Mouse (Mus musculus): ENCODE measurements around the gene Amdhd2. TPM values are rescaled to one million over a fixed set of nuclear protein-coding genes. Genes with fewer than 3 reads are reported as not detected.

The Amdhd2 gene
- polyA plus RNA-seq, 1 experiment from 2014 or later: 29.5 TPM

GRCm38 (mm10) chr17:24156394-24156793, 7.2 kb downstream of the Amdhd2 start:
- no peak for ATAC-seq (replicated peaks; ENCODE audit: low FRiP score)

GRCm38 (mm10) chr17:24155742-24156141, 7.8 kb downstream of the Amdhd2 start:
- Histone ChIP-seq H3K27ac (ENCODE audit: low read depth, low read length) (no peak overlapping the region), H3K4me1 (replicated peaks; ENCODE audit: control insufficient read depth, insufficient read depth, low read length) (no peaks in the 10 kb centered on the region; the same call in none of the 2 replicates), H3K36me3 (ENCODE audit: control insufficient read depth, insufficient read depth, low read length) (no peaks in the 10 kb centered on the region), H3K9ac (ENCODE audit: low read length) (no peak overlapping the region), H3K27me3 (ENCODE audit: control insufficient read depth, insufficient read depth, low read length) (no peaks in the 10 kb centered on the region), H3K4me2 (ENCODE audit: low read depth, low read length, severe bottlenecking) (no peak overlapping the region), H3K9me3 (ENCODE audit: control insufficient read depth, low read length) (no peaks in the 10 kb centered on the region), H3K4me3 (ENCODE audit: low read depth, low read length) (no peak overlapping the region)
- DNase-seq (ENCODE audit: low spot score): no peak
- 91% methylated on average over 9 of the region's 9 CpGs for WGBS
- no peak for ATAC-seq (replicated peaks; ENCODE audit: low FRiP score)

More at GRCm38 (mm10) chr17:24156394-24156793, 7.2 kb downstream of the Amdhd2 start:
- H3K27ac ChIP-seq (ENCODE audit: low read depth, low read length): no peak overlapping the region
- no peak overlapping the region for H3K4me2 ChIP-seq (ENCODE audit: low read depth, low read length, severe bottlenecking)
- no peak overlapping the region for H3K4me3 ChIP-seq (ENCODE audit: low read depth, low read length)
- no peaks in the 10 kb centered on the region for H3K27me3 ChIP-seq (ENCODE audit: control insufficient read depth, insufficient read depth, low read length)
- no peaks in the 10 kb centered on the region; the same call in none of the 2 replicates for H3K4me1 ChIP-seq (replicated peaks; ENCODE audit: control insufficient read depth, insufficient read depth, low read length)
- H3K9ac ChIP-seq (ENCODE audit: low read length): no peak overlapping the region
- WGBS: 86% methylated on average over 3 of the region's 3 CpGs
- no peaks in the 10 kb centered on the region for H3K9me3 ChIP-seq (ENCODE audit: control insufficient read depth, low read length)
- no peak for DNase-seq (ENCODE audit: low spot score)
- H3K36me3 ChIP-seq (ENCODE audit: control insufficient read depth, insufficient read depth, low read length): no peaks in the 10 kb centered on the region

GRCm38 (mm10) chr17:24154463-24154862, 9.1 kb downstream of the Amdhd2 start:
- ATAC-seq (replicated peaks; ENCODE audit: low FRiP score) (no peak), DNase-seq (ENCODE audit: low spot score) (no peak)
- Histone ChIP-seq H3K27ac (ENCODE audit: low read depth, low read length) (no peak overlapping the region), H3K27me3 (ENCODE audit: control insufficient read depth, insufficient read depth, low read length) (no peaks in the 10 kb centered on the region), H3K4me2 (ENCODE audit: low read depth, low read length, severe bottlenecking) (no peak overlapping the region), H3K4me3 (ENCODE audit: low read depth, low read length) (no peak overlapping the region), H3K9ac (ENCODE audit: low read length) (no peak overlapping the region), H3K4me1 (replicated peaks; ENCODE audit: control insufficient read depth, insufficient read depth, low read length) (no peaks in the 10 kb centered on the region; the same call in none of the 2 replicates), H3K36me3 (ENCODE audit: control insufficient read depth, insufficient read depth, low read length) (no peaks in the 10 kb centered on the region), H3K9me3 (ENCODE audit: control insufficient read depth, low read length) (no peaks in the 10 kb centered on the region)
- 78% methylated on average over 3 of the region's 3 CpGs for WGBS

GRCm38 (mm10) chr17:24151890-24152563, 11.5 kb downstream of the Amdhd2 start:
- Histone ChIP-seq H3K9ac (ENCODE audit: low read length) (peak overlapping the region; percentile 32), H3K27me3 (ENCODE audit: control insufficient read depth, insufficient read depth, low read length) (no peaks in the 10 kb centered on the region), H3K9me3 (ENCODE audit: control insufficient read depth, low read length) (no peaks in the 10 kb centered on the region), H3K36me3 (ENCODE audit: control insufficient read depth, insufficient read depth, low read length) (no peaks in the 10 kb centered on the region), H3K4me1 (replicated peaks; ENCODE audit: control insufficient read depth, insufficient read depth, low read length) (no peaks in the 10 kb centered on the region; the same call in none of the 2 replicates), H3K4me2 (ENCODE audit: low read depth, low read length, severe bottlenecking) (peak overlapping the region; percentile 55), H3K27ac (ENCODE audit: low read depth, low read length) (no peak overlapping the region), H3K4me3 (ENCODE audit: low read depth, low read length) (peak overlapping the region; percentile 26)
- peak; percentile 84 for ATAC-seq (replicated peaks; ENCODE audit: low FRiP score)
- 2% methylated on average over 26 of the region's 26 CpGs for WGBS
- peak; percentile 89 for DNase-seq (ENCODE audit: low spot score)

- WGBS: 25% methylated on average over 7 of the region's 7 CpGs
- H3K4me3 ChIP-seq (ENCODE audit: low read depth, low read length): no peak overlapping the region; the same call in 1 of the 2 replicates
Observed at GRCm38 (mm10) chr17:24151382-24151781, 12.2 kb downstream of the Amdhd2 start.

GRCm38 (mm10) chr17:24150824-24151223, 12.7 kb downstream of the Amdhd2 start, which contains the start of gene Pdpk1:
TSS of gene Pdpk1 (minus strand) at chr17:24150924.
- Histone ChIP-seq H3K4me3 (ENCODE audit: low read depth, low read length) (peak within 1 kb of the TSS; percentile 26), H3K27ac (ENCODE audit: low read depth, low read length) (no peak within 1 kb of the TSS), H3K27me3 (ENCODE audit: control insufficient read depth, insufficient read depth, low read length) (no peaks in the 10 kb centered on the region), H3K9ac (ENCODE audit: low read length) (peak within 1 kb of the TSS; percentile 32), H3K36me3 (ENCODE audit: control insufficient read depth, insufficient read depth, low read length) (no peaks in the 10 kb centered on the region), H3K4me1 (replicated peaks; ENCODE audit: control insufficient read depth, insufficient read depth, low read length) (no peaks in the 10 kb centered on the region; the same call in none of the 2 replicates), H3K9me3 (ENCODE audit: control insufficient read depth, low read length) (no peaks in the 10 kb centered on the region), H3K4me2 (ENCODE audit: low read depth, low read length, severe bottlenecking) (peak within 1 kb of the TSS; percentile 55)
- 85% methylated on average over 2 of the region's 2 CpGs for WGBS
- no peak for ATAC-seq (replicated peaks; ENCODE audit: low FRiP score)
- no peak for DNase-seq (ENCODE audit: low spot score)

More at GRCm38 (mm10) chr17:24151382-24151781, 12.2 kb downstream of the Amdhd2 start:
- H3K4me1 ChIP-seq (replicated peaks; ENCODE audit: control insufficient read depth, insufficient read depth, low read length): no peaks in the 10 kb centered on the region; the same call in none of the 2 replicates
- H3K27ac ChIP-seq (ENCODE audit: low read depth, low read length): no peak overlapping the region
- no peaks in the 10 kb centered on the region for H3K27me3 ChIP-seq (ENCODE audit: control insufficient read depth, insufficient read depth, low read length)
- H3K36me3 ChIP-seq (ENCODE audit: control insufficient read depth, insufficient read depth, low read length): no peaks in the 10 kb centered on the region
- ATAC-seq (replicated peaks; ENCODE audit: low FRiP score) (no peak), DNase-seq (ENCODE audit: low spot score) (no peak)
- H3K9me3 ChIP-seq (ENCODE audit: control insufficient read depth, low read length): no peaks in the 10 kb centered on the region
- peak overlapping the region; percentile 55; the same call in 1 of the 2 replicates for H3K4me2 ChIP-seq (ENCODE audit: low read depth, low read length, severe bottlenecking)
- peak overlapping the region; percentile 32; the same call in 1 of the 2 replicates for H3K9ac ChIP-seq (ENCODE audit: low read length)

- Histone ChIP-seq H3K4me1 (replicated peaks; ENCODE audit: control insufficient read depth, insufficient read depth, low read length) (no peaks in the 10 kb centered on the region; the same call in none of the 2 replicates), H3K27me3 (ENCODE audit: control insufficient read depth, insufficient read depth, low read length) (no peaks in the 10 kb centered on the region), H3K4me2 (ENCODE audit: low read depth, low read length, severe bottlenecking) (no peak overlapping the region), H3K9ac (ENCODE audit: low read length) (no peak overlapping the region), H3K9me3 (ENCODE audit: control insufficient read depth, low read length) (no peaks in the 10 kb centered on the region), H3K4me3 (ENCODE audit: low read depth, low read length) (no peak overlapping the region), H3K27ac (ENCODE audit: low read depth, low read length) (no peak overlapping the region), H3K36me3 (ENCODE audit: control insufficient read depth, insufficient read depth, low read length) (no peaks in the 10 kb centered on the region)
- DNase-seq (ENCODE audit: low spot score): no peak
- WGBS: 87% methylated on average over 7 of the region's 7 CpGs
- no peak for ATAC-seq (replicated peaks; ENCODE audit: low FRiP score)
Observed at GRCm38 (mm10) chr17:24149421-24149820, 14.1 kb downstream of the Amdhd2 start.

- H3K4me3 ChIP-seq (ENCODE audit: low read depth, low read length): no peak overlapping the region
- H3K27me3 ChIP-seq (ENCODE audit: control insufficient read depth, insufficient read depth, low read length): no peaks in the 10 kb centered on the region
- H3K4me1 ChIP-seq (replicated peaks; ENCODE audit: control insufficient read depth, insufficient read depth, low read length): peaks cover 10% of the 10 kb centered on the region
- no peak for DNase-seq (ENCODE audit: low spot score)
- no peak overlapping the region for H3K9ac ChIP-seq (ENCODE audit: low read length)
- H3K4me2 ChIP-seq (ENCODE audit: low read depth, low read length, severe bottlenecking): no peak overlapping the region
- no peaks in the 10 kb centered on the region for H3K36me3 ChIP-seq (ENCODE audit: control insufficient read depth, insufficient read depth, low read length)
- 44% methylated on average over 2 of the region's 2 CpGs for WGBS
- no peaks in the 10 kb centered on the region for H3K9me3 ChIP-seq (ENCODE audit: control insufficient read depth, low read length)
- ATAC-seq (replicated peaks; ENCODE audit: low FRiP score): no peak
- H3K27ac ChIP-seq (ENCODE audit: low read depth, low read length): no peak overlapping the region
Observed at GRCm38 (mm10) chr17:24142897-24143296, 20.7 kb downstream of the Amdhd2 start.

Measured in forebrain, embryonic 11.5 days (tissue).